Mouse (Mus musculus) MEL (cell line): Measurements from ENCODE around the gene 1700069L16Rik. TPM values are rescaled to one million over a fixed set of nuclear protein-coding genes. Genes with fewer than 3 reads are reported as not detected.
A peak's percentile ranks its signal among the peaks of the same experiment; 100 is the strongest.

Experiments
- DNase-seq: peaks from one replicate; pipeline ENCODE4 v3.0.0; 2011; ENCODE audit warnings: low read depth, low spot score
- H3K27ac ChIP-seq: 2 replicates; pipeline ENCODE4 v1.5.1; 2012; ENCODE audit warnings: low read depth, mild to moderate bottlenecking, control low read depth, low read length, moderate library complexity; ENCODE audit not compliant: control insufficient read depth
- H3K27me3 ChIP-seq, 2 experiments: fragments of 150-350 bp in 1 of 2; sonication (generic) in 1 of 2; 2 replicates each; pipeline ENCODE4 v1.6.1; 2012; ENCODE audit warnings: low read length in 2 of 2, mild to moderate bottlenecking in 2 of 2, improper control_type of control experiment in 1 of 2, moderate library complexity in 1 of 2; ENCODE audit not compliant: insufficient read depth in 2 of 2, control insufficient read depth in 1 of 2
- H3K36me3 ChIP-seq, 2 experiments: 2 replicates each; pipeline ENCODE4 v1.6.1; 2012 to 2014; ENCODE audit warnings: low read length in 2 of 2, improper control_type of control experiment in 1 of 2, inconsistent platforms in 1 of 2, mild to moderate bottlenecking in 1 of 2; ENCODE audit not compliant: insufficient read depth in 2 of 2, control insufficient read depth in 1 of 2
- H3K4me1 ChIP-seq, 2 experiments: fragments of 150-350 bp in 1 of 2; sonication (generic) in 1 of 2; 2 replicates each; pipeline ENCODE4 v1.6.1; 2012; ENCODE audit warnings: low read length in 2 of 2, improper control_type of control experiment in 1 of 2, mild to moderate bottlenecking in 1 of 2; ENCODE audit not compliant: insufficient read depth in 2 of 2, control insufficient read depth in 1 of 2
- H3K4me3 ChIP-seq, 2 experiments: fragments of 150-350 bp in 1 of 2; sonication (generic) in 1 of 2; 2 replicates each; pipeline ENCODE4 v1.5.1; 2012; ENCODE audit warnings: low read depth in 2 of 2, low read length in 2 of 2, mild to moderate bottlenecking in 2 of 2, moderate library complexity in 2 of 2, control low read depth in 1 of 2, improper control_type of control experiment in 1 of 2; ENCODE audit not compliant: control insufficient read depth in 1 of 2, insufficient read depth in 1 of 2
- H3K79me2 ChIP-seq: 2 replicates; pipeline ENCODE4 v1.6.1; 2012; ENCODE audit warnings: mild to moderate bottlenecking, low read length, moderate library complexity; ENCODE audit not compliant: control insufficient read depth, poor library complexity, insufficient read depth
- H3K9ac ChIP-seq: 2 replicates; pipeline ENCODE4 v1.6.1; 2012; ENCODE audit warnings: low read depth, mild to moderate bottlenecking, control low read depth, low read length, moderate library complexity; ENCODE audit not compliant: control insufficient read depth, poor library complexity, severe bottlenecking
- H3K9me3 ChIP-seq: fragments of 150-350 bp; sonication (generic); replicated peaks from 2 replicates; pipeline ENCODE4 v1.6.1; 2012; ENCODE audit warnings: mild to moderate bottlenecking, low read length, improper control_type of control experiment, moderate library complexity; ENCODE audit not compliant: insufficient read depth
- CHD1 ChIP-seq: IDR thresholded peaks from 2 replicates; pipeline ENCODE4 v1.6.1; 2012; ENCODE audit warnings: low read depth, mild to moderate bottlenecking, inconsistent platforms, low read length, improper control_type of control experiment
- CTCF ChIP-seq, 3 experiments: IDR thresholded peaks in 2 of 3; conservative IDR thresholded peaks in 1 of 3; 2 replicates each; pipeline ENCODE4 v1.5.1; 2011 to 2012; ENCODE audit warnings: low read length in 3 of 3, low read depth in 2 of 3, mild to moderate bottlenecking in 2 of 3, improper control_type of control experiment in 1 of 3, inconsistent platforms in 1 of 3, mixed read lengths in 1 of 3, moderate library complexity in 1 of 3; ENCODE audit not compliant: control insufficient read depth in 1 of 3, insufficient read depth in 1 of 3, poor library complexity in 1 of 3, severe bottlenecking in 1 of 3
- ELF1 ChIP-seq: IDR thresholded peaks from 2 replicates; pipeline ENCODE4 v1.6.1; 2014; ENCODE audit warnings: low read depth, mild to moderate bottlenecking, inconsistent platforms, low read length, improper control_type of control experiment, moderate library complexity
- HCFC1 ChIP-seq: IDR thresholded peaks from 2 replicates; pipeline ENCODE4 v1.6.1; 2012; ENCODE audit warnings: low read depth, mild to moderate bottlenecking, inconsistent platforms, low read length, improper control_type of control experiment, moderate library complexity
- KAT2A ChIP-seq: conservative IDR thresholded peaks from 2 replicates; pipeline ENCODE4 v1.6.1; 2012; ENCODE audit warnings: low read depth, low read length, improper control_type of control experiment, inconsistent platforms
- MAFK ChIP-seq: IDR thresholded peaks from 2 replicates; pipeline ENCODE4 v1.6.1; 2011; ENCODE audit warnings: low read depth, mild to moderate bottlenecking, low read length, improper control_type of control experiment, borderline replicate concordance
- MAX ChIP-seq: IDR thresholded peaks from 2 replicates; pipeline ENCODE4 v1.6.1; 2011; ENCODE audit warnings: low read length, improper control_type of control experiment
- MEF2A ChIP-seq: IDR thresholded peaks from 2 replicates; pipeline ENCODE4 v1.6.1; 2014; ENCODE audit warnings: low read depth, mild to moderate bottlenecking, inconsistent platforms, low read length, improper control_type of control experiment; ENCODE audit not compliant: poor library complexity, insufficient replicate concordance, severe bottlenecking; ENCODE audit errors: extremely low read depth
- MXI1 ChIP-seq: IDR thresholded peaks from 2 replicates; pipeline ENCODE4 v1.6.1; 2011; ENCODE audit warnings: mild to moderate bottlenecking, low read depth, low read length, improper control_type of control experiment
- NELFE ChIP-seq: IDR thresholded peaks from 2 replicates; pipeline ENCODE4 v1.6.1; 2011; ENCODE audit warnings: low read depth, low read length, improper control_type of control experiment
- NRF1 ChIP-seq: IDR thresholded peaks from 2 replicates; pipeline ENCODE4 v1.6.1; 2014; ENCODE audit warnings: low read depth, mild to moderate bottlenecking, inconsistent platforms, low read length, improper control_type of control experiment, moderate library complexity; ENCODE audit not compliant: poor library complexity, insufficient read depth, severe bottlenecking
- POLR2A ChIP-seq, 2 experiments: IDR thresholded peaks; 2 replicates each; pipeline ENCODE4 v1.6.1; 2011 to 2012; ENCODE audit warnings: low read length in 2 of 2, mild to moderate bottlenecking in 2 of 2, control low read depth in 1 of 2, improper control_type of control experiment in 1 of 2, low read depth in 1 of 2, moderate library complexity in 1 of 2; ENCODE audit not compliant: control insufficient read depth in 1 of 2, insufficient read depth in 1 of 2, poor library complexity in 1 of 2
- POLR2AphosphoS2 ChIP-seq: IDR thresholded peaks from 2 replicates; pipeline ENCODE4 v1.6.1; 2011; ENCODE audit warnings: low read length, improper control_type of control experiment
- POLR2AphosphoS5 ChIP-seq: IDR thresholded peaks from 2 replicates; pipeline ENCODE4 v1.6.1; 2012; ENCODE audit warnings: low read depth, borderline replicate concordance, mild to moderate bottlenecking, inconsistent platforms, low read length, moderate library complexity, mixed read lengths
- RAD21 ChIP-seq: IDR thresholded peaks from 2 replicates; pipeline ENCODE4 v1.6.1; 2011; ENCODE audit warnings: mild to moderate bottlenecking, low read depth, low read length, improper control_type of control experiment
- RCOR1 ChIP-seq: IDR thresholded peaks from 2 replicates; pipeline ENCODE4 v1.6.1; 2012; ENCODE audit warnings: low read depth, mild to moderate bottlenecking, inconsistent platforms, low read length, improper control_type of control experiment
- SIN3A ChIP-seq: IDR thresholded peaks from 2 replicates; pipeline ENCODE4 v1.6.1; 2012; ENCODE audit warnings: low read length, improper control_type of control experiment, inconsistent platforms
- TBP ChIP-seq: IDR thresholded peaks from 2 replicates; pipeline ENCODE4 v1.8.0; 2011; ENCODE audit warnings: low read depth, low read length, improper control_type of control experiment
- USF2 ChIP-seq, 2 experiments: IDR thresholded peaks; 2 replicates each; pipeline ENCODE4 v1.6.1; 2011 to 2012; ENCODE audit warnings: improper control_type of control experiment in 2 of 2, low read length in 2 of 2, borderline replicate concordance in 1 of 2, inconsistent platforms in 1 of 2, low read depth in 1 of 2, mild to moderate bottlenecking in 1 of 2; ENCODE audit not compliant: insufficient read depth in 1 of 2
- polyA plus RNA-seq, 2 experiments: library from polyadenylated mRNA; stranded (reverse) in 1 of 2; unstranded in 1 of 2; fragments of >175 nt in 1 of 2; fragments of >200 nt in 1 of 2; gene quantifications; 2 replicates each; pipeline versions ENCODE4 v1.2.1 to v1.2.4; 2012; ENCODE audit warnings: low replicate concordance in 2 of 2, low read depth in 1 of 2; ENCODE audit not compliant: insufficient read length in 2 of 2, insufficient read depth in 1 of 2, missing spikeins in 1 of 2
- total RNA-seq: library from RNA; depleted of rRNA; stranded (reverse); fragments of 300-350 nt; gene quantifications from 2 replicates; pipeline ENCODE4 v1.2.3, GENCODE M21; 2012

The 1700069L16Rik gene
- total and polyA plus RNA-seq, 3 experiments: not detected

DNA sequence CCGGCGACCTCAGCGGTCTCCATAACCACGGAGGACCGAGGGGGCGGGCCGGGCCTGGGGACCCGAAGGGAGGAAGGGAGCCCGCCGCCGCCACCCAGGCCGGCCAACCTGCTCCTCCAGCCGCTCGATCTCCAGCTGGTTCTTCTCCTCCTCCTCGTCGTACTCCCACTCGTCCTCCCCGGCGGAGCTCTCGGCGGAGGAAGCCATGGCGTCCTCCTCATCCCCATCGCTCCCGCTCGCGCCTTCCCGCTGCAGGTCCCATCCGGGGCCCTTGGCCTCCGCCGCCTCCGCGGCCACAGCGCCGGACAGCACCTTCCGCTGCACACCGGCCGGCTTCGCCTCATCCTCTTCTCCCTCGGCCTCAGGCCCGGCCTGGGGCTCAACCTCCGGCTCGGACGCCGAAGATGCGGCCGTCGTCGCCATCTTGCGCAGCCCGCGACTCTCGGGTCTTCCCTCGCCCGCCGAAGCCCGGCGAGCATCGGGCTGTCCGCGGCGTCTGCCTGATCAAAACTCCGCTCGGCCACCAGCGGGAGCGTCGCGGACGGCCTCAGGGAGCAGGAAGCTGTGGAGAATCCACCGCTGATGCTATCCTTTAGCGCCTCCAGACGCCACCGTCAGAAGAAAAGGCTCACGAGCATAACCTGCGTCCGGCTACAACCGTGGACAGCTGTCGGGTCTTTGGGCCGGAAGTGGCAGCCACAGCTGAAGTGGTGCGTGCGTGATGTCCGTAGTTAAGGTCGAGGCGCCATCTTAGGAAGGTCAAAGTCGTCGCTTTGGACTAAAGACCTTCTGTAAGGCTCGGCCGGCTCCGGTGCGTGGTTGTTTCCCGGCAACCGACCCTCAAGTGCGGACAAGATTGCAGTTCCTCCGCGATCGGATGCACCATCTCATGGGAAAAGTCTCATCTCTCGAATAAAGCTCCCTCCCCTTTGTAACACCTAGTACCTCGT, 46.9 kb upstream of the 1700069L16Rik start:
- H3K27ac ChIP-seq: peak overlapping the region; percentile 94
- H3K4me1 ChIP-seq: peaks cover 0 to 12% of the 10 kb centered on the region in 2 experiments; a peak in 2 of 4 replicates
- no peaks in the 10 kb centered on the region for H3K9me3 ChIP-seq
- H3K27me3 ChIP-seq: no peaks in the 10 kb centered on the region
- H3K9ac ChIP-seq: peak overlapping the region; percentile 96
- DNase-seq: peak; percentile 95
- no peak for TF ChIP-seq RAD21
- TF ChIP-seq POLR2AphosphoS2: no peak; the same call in 1 of the 2 replicates
- peak; percentile 69 for TF ChIP-seq ELF1
- TF ChIP-seq USF2 (IDR thresholded peaks at IDR 0.05; ENCODE audit: borderline replicate concordance in 1 of 2, insufficient read depth in 1 of 2, low read depth in 1 of 2, low read length in 2 of 2): no peak
- no peak for TF ChIP-seq CHD1
- peak; percentile 72 for TF ChIP-seq MXI1
- TF ChIP-seq SIN3A: peak; percentile 75; the same call in 1 of the 2 replicates
- TF ChIP-seq POLR2A (IDR thresholded peaks at IDR 0.05; ENCODE audit: control insufficient read depth in 1 of 2, insufficient read depth in 1 of 2, low read depth in 1 of 2, low read length in 2 of 2, poor library complexity in 1 of 2): peak; percentile 25 to 70; a peak in 2 of 4 replicates
- peak; percentile 95 for TF ChIP-seq HCFC1
- TF ChIP-seq NELFE: peak; percentile 68
- TF ChIP-seq MAX: peak; percentile 100
- TF ChIP-seq KAT2A: peak; percentile 69
- TF ChIP-seq RCOR1: 0 out of 2 replicates have a peak, but pooled peaks have one; percentile 15
- TF ChIP-seq CTCF (IDR thresholded peaks at IDR 0.05 in 2 of 3, conservative IDR thresholded peaks at IDR 0.05 in 1 of 3; ENCODE audit: control insufficient read depth in 1 of 3, insufficient read depth in 1 of 3, low read depth in 2 of 3, low read length in 3 of 3, poor library complexity in 1 of 3, severe bottlenecking in 1 of 3): 0 out of 6 replicates have a peak, but pooled peaks of 1 of the 3 experiments have one; percentile 4
- TF ChIP-seq NRF1: peak; percentile 46; the same call in 1 of the 2 replicates
- no peak; the same call in 1 of the 2 replicates for TF ChIP-seq TBP
- peaks cover 56% of the 10 kb centered on the region for H3K79me2 ChIP-seq
- peak overlapping the region; percentile 91 to 96 for H3K4me3 ChIP-seq
- H3K36me3 ChIP-seq: peaks cover 0 to 8% of the 10 kb centered on the region in 2 experiments; a peak in 2 of 4 replicates

GRCm38 (mm10) chr5:113768806-113769205, 44.2 kb upstream of the 1700069L16Rik start:
- H3K4me1 ChIP-seq: peaks cover 0 to 6% of the 10 kb centered on the region in 2 experiments; a peak in 2 of 4 replicates
- no peak for DNase-seq
- H3K27ac ChIP-seq: no peak overlapping the region
- no peaks in the 10 kb centered on the region for H3K9me3 ChIP-seq
- H3K79me2 ChIP-seq: peaks cover 74% of the 10 kb centered on the region
- H3K36me3 ChIP-seq: peaks cover 3 to 8% of the 10 kb centered on the region in 2 experiments; a peak in 3 of 4 replicates
- no peak overlapping the region for H3K4me3 ChIP-seq
- TF ChIP-seq MXI1 (no peak), MAFK (no peak), HCFC1 (no peak), RAD21 (no peak), POLR2AphosphoS5 (no peak), MEF2A (no peak), NELFE (no peak), USF2 (IDR thresholded peaks at IDR 0.05; ENCODE audit: borderline replicate concordance in 1 of 2, insufficient read depth in 1 of 2, low read depth in 1 of 2, low read length in 2 of 2) (no peak), NRF1 (no peak)
- H3K27me3 ChIP-seq: no peaks in the 10 kb centered on the region
- H3K9ac ChIP-seq: no peak overlapping the region
